Mouse (Mus musculus) embryonic fibroblast, embryonic 13.5 days (primary cell): Measurements from ENCODE around the gene Gm20388. TPM values are rescaled to one million over a fixed set of nuclear protein-coding genes. Genes with fewer than 3 reads are reported as not detected.

Experiments
- H3K27ac ChIP-seq: 2 replicates; pipeline ENCODE4 v1.5.1; 2012; ENCODE audit warnings: low read length, control low read depth, inconsistent platforms; ENCODE audit not compliant: insufficient read depth
- H3K4me1 ChIP-seq: 2 replicates; pipeline ENCODE4 v1.6.1; 2011; ENCODE audit warnings: low read length; ENCODE audit not compliant: control insufficient read depth, insufficient read depth
- H3K4me3 ChIP-seq: 2 replicates; pipeline ENCODE4 v1.5.1; 2011; ENCODE audit warnings: mild to moderate bottlenecking, control low read depth, low read length; ENCODE audit not compliant: insufficient read depth
- CTCF ChIP-seq: IDR thresholded peaks from 2 replicates; pipeline ENCODE4 v1.5.1; 2011; ENCODE audit warnings: mild to moderate bottlenecking, control low read depth, low read length, moderate library complexity, borderline replicate concordance; ENCODE audit not compliant: insufficient read depth
- POLR2A ChIP-seq: IDR thresholded peaks from 2 replicates; pipeline ENCODE4 v1.6.1; 2011; ENCODE audit warnings: low read depth, mild to moderate bottlenecking, control low read depth, low read length, moderate library complexity
- polyA plus RNA-seq: library from polyadenylated mRNA; stranded (reverse); fragments of >200 nt; gene quantifications from 2 replicates; pipeline ENCODE4 v1.2.4, GENCODE M21; 2011; ENCODE audit warnings: low read depth; ENCODE audit not compliant: missing spikeins, insufficient read length

The Gm20388 gene
- polyA plus RNA-seq, 1 experiment, result 82.8 TPM

DNA sequence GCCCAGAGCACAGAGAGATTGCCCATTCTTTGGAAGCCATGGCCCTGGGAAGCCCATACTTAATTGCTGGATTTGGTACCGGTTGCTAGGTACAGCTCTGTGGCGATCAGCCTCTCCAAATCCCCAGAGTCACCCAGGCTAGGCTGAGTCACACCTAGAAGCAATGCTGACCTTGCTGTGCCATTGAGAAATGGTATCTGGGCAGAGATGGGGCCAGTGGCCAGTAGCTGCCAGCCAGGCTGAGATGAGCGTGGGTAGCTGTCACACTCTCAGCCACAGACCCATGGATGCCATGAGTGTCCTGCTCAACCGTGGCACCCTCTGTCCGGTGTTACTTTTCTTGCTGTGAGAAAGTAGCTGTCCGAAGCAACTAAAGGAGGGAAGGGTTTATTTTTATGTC is 2127.4 kb downstream of the Gm20388 start:
- TF ChIP-seq POLR2A (no peak), CTCF (no peak)
- Histone ChIP-seq H3K4me3 (no peak overlapping the region), H3K4me1 (no peaks in the 10 kb centered on the region; the same call in none of the 2 replicates), H3K27ac (no peak overlapping the region)

DNA sequence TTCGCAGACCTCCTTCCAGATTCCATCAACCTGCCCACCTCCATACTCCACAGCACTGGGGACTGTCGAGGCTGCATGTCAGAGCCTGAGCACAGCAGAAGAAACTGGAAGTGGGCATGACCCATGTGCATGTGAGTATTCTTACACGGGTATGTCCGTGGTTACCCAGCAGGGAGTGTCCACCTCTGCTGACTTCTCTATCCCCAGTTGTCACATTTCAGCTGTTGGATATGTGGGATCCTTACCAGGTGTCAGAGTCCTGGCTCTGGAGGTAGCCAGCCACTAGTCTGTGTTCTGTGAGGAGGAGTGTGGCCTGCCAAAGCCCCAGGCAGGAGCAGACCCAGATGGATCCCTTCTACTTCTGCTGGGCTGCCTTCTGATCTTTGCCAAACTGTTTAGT is 2128.8 kb downstream of the Gm20388 start:
- H3K27ac ChIP-seq, result no peak overlapping the region
- no peak overlapping the region for H3K4me3 ChIP-seq
- no peak for TF ChIP-seq POLR2A
- TF ChIP-seq CTCF, result no peak
- no peaks in the 10 kb centered on the region; the same call in none of the 2 replicates for H3K4me1 ChIP-seq

DNA sequence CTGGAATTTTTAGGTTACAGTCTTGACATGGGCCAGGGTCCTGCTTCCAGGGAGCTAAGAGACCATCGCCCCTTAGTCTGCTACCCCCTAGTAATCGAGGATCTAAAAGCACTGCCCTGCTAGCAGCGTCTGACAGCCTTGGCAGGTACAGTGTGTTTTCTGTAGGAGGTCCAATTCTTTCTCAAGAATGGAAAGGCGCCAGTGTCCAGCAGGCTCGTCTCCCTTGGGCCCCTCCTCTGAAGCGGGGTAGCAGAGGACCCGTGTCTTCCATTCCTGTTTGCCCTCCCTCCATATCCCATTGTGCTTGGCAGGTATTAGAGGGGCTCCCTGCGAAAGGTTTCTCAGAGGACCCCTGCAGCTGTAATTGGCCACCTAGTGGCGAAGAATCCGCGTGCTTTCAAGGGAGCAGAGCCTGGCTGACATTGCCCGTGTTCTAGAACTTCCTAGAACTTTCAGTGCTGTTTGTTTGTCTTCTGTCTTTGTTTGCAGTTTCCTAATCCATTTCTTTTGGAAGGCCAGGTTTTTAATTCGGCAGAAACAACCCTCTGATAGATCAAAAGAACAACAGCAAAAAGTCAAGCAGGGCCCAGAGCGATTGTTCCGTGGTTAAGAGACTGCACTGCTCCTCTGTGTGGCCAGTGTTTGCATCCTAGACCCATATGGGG is 2136.7 kb downstream of the Gm20388 start:
- no peaks in the 10 kb centered on the region for H3K4me1 ChIP-seq
- no peak overlapping the region for H3K27ac ChIP-seq
- TF ChIP-seq CTCF, result no peak
- no peak for TF ChIP-seq POLR2A
- H3K4me3 ChIP-seq, result no peak overlapping the region

DNA sequence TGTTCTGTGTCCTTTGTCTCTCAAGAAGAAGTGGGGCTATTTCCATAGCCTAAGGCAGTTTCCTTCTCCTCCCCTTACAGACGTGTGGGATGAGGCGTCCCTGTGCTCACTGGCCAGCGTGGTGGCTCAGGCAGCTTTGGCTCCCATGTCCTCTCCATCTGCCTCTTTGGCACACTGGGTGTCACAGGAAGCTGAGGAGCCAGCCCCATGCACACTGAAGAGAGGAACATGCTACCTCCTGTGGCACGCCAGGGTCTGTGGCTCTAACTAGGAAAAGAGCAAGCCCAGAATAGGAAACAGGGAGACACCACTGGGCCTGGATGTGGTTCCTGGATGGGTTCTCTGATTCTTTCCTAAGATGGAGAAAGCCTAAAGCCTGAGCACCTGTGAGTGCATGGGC is 2138.6 kb downstream of the Gm20388 start:
- Histone ChIP-seq H3K4me3 (no peak overlapping the region), H3K4me1 (no peaks in the 10 kb centered on the region), H3K27ac (no peak overlapping the region)
- no peak for TF ChIP-seq POLR2A
- TF ChIP-seq CTCF, result no peak

DNA sequence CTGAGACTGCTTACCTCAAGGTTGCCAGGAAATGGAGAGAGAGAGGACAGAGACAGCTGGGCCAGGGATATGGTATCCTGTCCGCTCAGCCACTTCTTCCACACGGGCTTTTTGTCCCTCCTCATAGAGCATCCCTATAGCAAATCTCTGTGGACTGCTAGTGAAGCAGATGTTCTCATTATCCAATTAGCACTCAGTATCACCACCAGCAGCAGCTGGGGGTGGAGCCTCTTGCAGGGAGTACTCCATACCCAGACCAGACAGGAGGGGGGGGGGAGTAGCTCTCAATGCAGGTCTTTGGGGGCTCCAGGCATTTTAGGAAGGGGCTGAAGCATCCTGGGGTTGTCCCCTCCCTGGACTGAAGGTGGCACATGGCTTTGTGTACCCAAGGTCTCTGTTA is 2139.3 kb downstream of the Gm20388 start:
- no peak overlapping the region for H3K4me3 ChIP-seq
- H3K27ac ChIP-seq, result no peak overlapping the region
- no peaks in the 10 kb centered on the region for H3K4me1 ChIP-seq
- TF ChIP-seq CTCF (no peak), POLR2A (no peak)

DNA sequence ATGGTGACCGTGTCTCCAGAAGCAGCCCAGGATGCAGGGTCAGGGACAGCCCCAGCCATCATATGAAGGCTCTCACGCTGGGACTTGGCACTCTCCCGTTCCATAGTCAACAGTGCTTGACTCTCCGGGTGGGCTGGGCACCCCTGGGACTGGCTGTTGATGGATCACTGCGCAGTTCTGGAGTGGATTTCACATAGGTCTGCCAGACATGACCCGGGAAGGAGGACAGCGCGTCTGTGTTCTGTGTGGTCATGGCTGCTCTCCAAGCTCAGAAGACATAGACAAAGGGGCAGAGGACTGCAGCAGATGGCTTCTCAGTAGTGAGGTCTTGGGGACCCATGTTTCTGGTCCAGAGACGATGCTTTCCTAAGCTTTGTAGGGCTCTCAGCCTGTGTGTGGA is 2140.0 kb downstream of the Gm20388 start:
- no peak overlapping the region for H3K27ac ChIP-seq
- no peak for TF ChIP-seq CTCF
- TF ChIP-seq POLR2A, result no peak
- H3K4me1 ChIP-seq, result no peaks in the 10 kb centered on the region
- H3K4me3 ChIP-seq, result no peak overlapping the region

DNA sequence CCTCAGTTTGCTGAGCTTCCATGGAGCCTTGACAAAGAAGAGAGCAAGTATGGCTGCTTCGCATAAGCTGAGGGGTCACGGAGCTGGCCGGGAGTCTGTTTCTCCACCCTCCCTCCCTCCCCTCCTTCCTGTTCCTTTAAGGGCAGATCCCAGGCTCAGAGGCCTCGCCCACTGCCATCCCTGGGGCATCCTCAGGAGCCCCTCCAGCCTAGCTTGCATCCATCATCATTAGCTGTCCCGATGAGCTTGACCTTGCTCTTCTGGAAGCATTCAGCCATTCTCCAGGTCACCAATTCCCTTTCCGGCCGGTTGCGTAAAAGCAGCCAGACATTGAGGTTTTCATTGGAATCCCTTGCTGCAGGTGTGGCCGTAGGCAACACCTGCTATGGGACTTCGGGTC is 2144.7 kb downstream of the Gm20388 start:
- Histone ChIP-seq H3K27ac (no peak overlapping the region), H3K4me1 (peaks cover 16% of the 10 kb centered on the region), H3K4me3 (no peak overlapping the region)
- no peak for TF ChIP-seq POLR2A
- no peak for TF ChIP-seq CTCF

DNA sequence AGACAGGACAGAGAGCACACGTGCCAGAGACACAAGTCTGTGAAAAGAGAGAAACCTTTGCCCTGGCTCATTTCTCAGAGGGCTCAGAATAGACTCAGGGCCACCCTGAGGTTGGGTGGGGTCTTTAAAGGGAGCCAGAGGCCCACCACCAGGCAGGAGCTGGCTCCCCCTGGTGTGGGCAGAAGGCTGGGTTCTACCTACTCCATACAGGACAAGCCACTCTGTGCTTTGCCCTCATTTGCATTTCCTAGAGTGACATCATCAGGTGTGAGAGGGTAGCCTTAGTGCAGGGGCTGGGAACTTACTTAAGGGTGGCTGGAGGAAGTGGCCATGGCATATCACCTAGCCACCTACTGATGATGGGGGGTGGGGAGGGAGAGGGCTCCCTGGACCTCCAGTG is 2145.5 kb downstream of the Gm20388 start:
- no peak overlapping the region for H3K27ac ChIP-seq
- H3K4me1 ChIP-seq, result peaks cover 19% of the 10 kb centered on the region
- no peak for TF ChIP-seq POLR2A
- no peak for TF ChIP-seq CTCF
- H3K4me3 ChIP-seq, result no peak overlapping the region

DNA sequence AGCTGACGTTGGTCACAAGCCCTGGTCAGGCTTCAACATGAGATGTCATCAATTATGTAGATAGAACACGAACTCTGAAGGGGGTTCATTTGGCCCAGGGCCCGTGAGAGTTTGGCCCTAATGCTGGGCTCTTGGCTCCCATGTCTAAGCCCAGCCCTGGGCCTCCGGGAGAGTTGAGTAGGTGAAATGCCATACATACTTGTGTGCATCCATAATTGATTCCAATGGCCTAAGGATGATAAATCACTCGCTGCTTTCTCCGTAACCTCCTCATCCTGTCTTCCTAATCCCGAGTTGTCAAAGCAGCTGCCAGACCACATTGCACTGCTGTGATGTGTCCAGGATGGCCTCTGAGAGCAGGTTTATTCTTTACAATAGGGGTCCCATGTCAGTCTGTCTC is 2146.2 kb downstream of the Gm20388 start:
- H3K4me3 ChIP-seq, result no peak overlapping the region
- peak overlapping the region; percentile 61 for H3K27ac ChIP-seq
- peaks cover 19% of the 10 kb centered on the region for H3K4me1 ChIP-seq
- TF ChIP-seq CTCF (no peak), POLR2A (no peak)

DNA sequence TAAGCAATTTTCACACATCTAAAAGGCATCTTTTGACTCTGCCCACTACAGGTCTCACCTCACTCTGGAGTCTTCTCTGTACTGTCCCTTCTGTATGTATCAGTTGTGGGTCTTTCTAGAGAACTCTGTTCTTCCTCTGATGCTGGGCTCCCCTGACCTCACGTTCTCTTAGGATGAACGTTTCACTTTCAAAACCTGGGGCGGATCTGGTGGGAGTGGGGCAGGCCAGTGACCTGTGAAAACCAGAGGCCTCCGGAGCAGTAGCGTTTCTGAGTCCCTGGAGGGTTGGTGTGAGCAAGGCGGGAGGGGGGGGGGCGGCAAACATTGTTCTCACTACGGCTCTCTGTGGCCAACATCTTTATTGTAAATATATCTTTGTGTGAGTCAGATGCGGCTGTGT is 2147.9 kb downstream of the Gm20388 start:
- Histone ChIP-seq H3K4me3 (no peak overlapping the region), H3K4me1 (peaks cover 19% of the 10 kb centered on the region), H3K27ac (no peak overlapping the region)
- TF ChIP-seq CTCF (no peak), POLR2A (no peak)

DNA sequence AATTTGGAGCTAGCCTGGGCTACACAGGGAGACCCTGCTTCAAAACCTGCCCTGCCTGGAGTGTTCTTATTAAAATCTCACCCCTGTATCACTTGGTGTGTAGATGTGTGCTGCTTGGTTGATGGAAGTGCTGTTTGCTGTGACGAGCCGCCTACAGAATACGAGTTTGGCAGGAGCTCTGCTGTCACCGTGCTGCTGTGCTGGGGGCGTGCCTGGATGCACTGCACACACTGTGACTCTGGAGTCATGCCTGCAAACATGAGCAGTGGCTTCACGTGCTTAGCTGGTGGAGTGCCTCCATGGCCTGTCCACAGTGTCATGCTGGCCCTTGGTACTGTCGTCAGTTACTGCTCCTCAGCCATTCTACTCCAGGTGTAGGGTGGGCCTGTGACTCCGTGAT is 2148.3 kb downstream of the Gm20388 start:
- TF ChIP-seq POLR2A, result no peak
- TF ChIP-seq CTCF, result no peak
- Histone ChIP-seq H3K4me1 (peaks cover 20% of the 10 kb centered on the region), H3K27ac (no peak overlapping the region), H3K4me3 (no peak overlapping the region)

DNA sequence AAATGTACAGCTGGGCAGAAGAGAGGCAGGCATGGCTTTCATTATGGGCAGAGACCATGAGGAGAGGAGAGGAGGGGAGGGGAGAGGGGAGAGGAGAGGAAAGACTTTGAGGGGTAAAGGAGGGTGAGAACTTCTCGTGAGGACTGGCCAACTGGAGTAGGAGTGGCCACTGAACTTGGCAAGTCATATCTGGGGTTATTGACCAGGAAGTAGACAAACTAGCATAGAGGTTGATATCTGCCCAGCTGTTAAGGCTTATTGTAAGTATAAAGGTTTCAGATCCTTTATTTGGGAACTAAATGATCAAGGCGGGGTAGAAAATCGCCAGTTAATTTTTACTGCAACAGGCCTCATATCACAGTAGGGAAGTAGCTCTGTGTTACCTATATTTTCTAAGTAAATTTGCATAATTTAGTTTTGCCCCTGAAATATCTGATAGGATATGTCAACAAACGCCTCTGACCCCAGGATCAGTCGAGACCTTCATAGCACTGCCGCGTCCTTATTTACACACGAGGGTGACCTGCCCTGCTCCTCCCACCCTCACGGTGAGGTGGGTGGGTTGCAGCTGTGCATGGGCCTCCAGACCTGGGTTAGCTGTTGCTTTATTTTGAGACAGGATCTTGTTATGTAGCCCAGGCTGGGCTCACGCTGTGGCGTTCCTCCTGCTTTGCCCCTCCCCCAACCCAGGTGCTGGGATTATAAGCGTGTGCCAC is 2152.0 kb downstream of the Gm20388 start:
- Histone ChIP-seq H3K4me3 (no peak overlapping the region), H3K27ac (no peak overlapping the region), H3K4me1 (peaks cover 17% of the 10 kb centered on the region)
- no peak for TF ChIP-seq CTCF
- no peak for TF ChIP-seq POLR2A
